Mouse (Mus musculus) forebrain, embryonic 14.5 days (tissue): ENCODE results near the gene Sox13. TPM values are rescaled to one million over a fixed set of nuclear protein-coding genes. Genes with fewer than 3 reads are reported as not detected.

Experiments
- polyA plus RNA-seq: library from polyadenylated mRNA; unstranded; fragments of >200 nt; fragmentation: Nextera tagmentation; extraction: Ambion mirVana; gene quantifications from 2 replicates; pipeline ENCODE4 v1.2.1, GENCODE M21; 2014

The Sox13 gene
- polyA plus RNA-seq, 1 experiment from 2014 or later = 4.3 TPM

Other genes starting within 250 kb of the Sox13 start
- gene Golt1a, start 114.6 kb downstream of the Sox13 start, polyA plus RNA-seq = not detected in 2 replicates
- gene Kiss1, start 102.5 kb downstream of the Sox13 start, polyA plus RNA-seq = not detected in 2 replicates
- gene Ren1, start 73.9 kb downstream of the Sox13 start, polyA plus RNA-seq = 0.22 TPM in 1 of 2 replicates, not detected in the other
- gene Etnk2, start 60.8 kb downstream of the Sox13 start, polyA plus RNA-seq = 4.2 and 5.0 TPM in 2 replicates
- 538 and 740 TPM in 2 replicates for gene Snrpe, start 185.9 kb upstream of the Sox13 start, polyA plus RNA-seq
- not detected in 2 replicates for gene Zbed6, start 236.5 kb upstream of the Sox13 start, polyA plus RNA-seq
- gene Gm38394, start 236.9 kb upstream of the Sox13 start, polyA plus RNA-seq = 3.6 and 4.9 TPM in 2 replicates